Mouse (Mus musculus): Measurements from ENCODE around the gene Cnpy2. TPM values are rescaled to one million over a fixed set of nuclear protein-coding genes. Genes with fewer than 3 reads are reported as not detected.
"Not testable (repeated sequence)": the region's sequence is repeated elsewhere in the genome, so short reads cannot be mapped to it uniquely, and the experiment has no call there.

The Cnpy2 gene
- total RNA-seq (2012; rRNA removed), result 218 and 257 TPM in 2 replicates

- DNase-seq (ENCODE audit: low read depth, low spot score), result peak; percentile 92
- H3K9me3 ChIP-seq (ENCODE audit: control insufficient read depth, insufficient read depth, low read depth, low read length), result no peaks in the 10 kb centered on the region
- H3K4me1 ChIP-seq (ENCODE audit: control insufficient read depth in 2 of 2, insufficient read depth in 2 of 2, low read length in 2 of 2, poor library complexity in 1 of 2), result peaks cover 3% of the 10 kb centered on the region in 2 experiments; a peak in 1 of 4 replicates
- H3K27ac ChIP-seq (ENCODE audit: insufficient read depth, low read depth, low read length, poor library complexity, severe bottlenecking), result peak within 1 kb of the TSS; percentile 65
- in situ Hi-C loops (cut with MboI; ENCODE audit: low sequenced_read_pairs in 2 of 2, unreplicated experiment in 2 of 2), result no loop called here
- H3K4me3 ChIP-seq (ENCODE audit: insufficient read depth in 1 of 2, low read depth in 1 of 2, low read length in 2 of 2, poor library complexity in 1 of 2, severe bottlenecking in 1 of 2), result peak within 1 kb of the TSS; percentile 82 to 86
- 0 out of 2 replicates have a peak, but pooled peaks have one; percentile 56 for TF ChIP-seq ZNF384 (IDR thresholded peaks at IDR 0.05; ENCODE audit: low read depth, low read length)
- peak; percentile 81 for TF ChIP-seq HCFC1 (IDR thresholded peaks at IDR 0.05; ENCODE audit: borderline replicate concordance, insufficient read depth, low read length)
- TF ChIP-seq CHD2 (IDR thresholded peaks at IDR 0.05; ENCODE audit: low read depth, low read length), result peak; percentile 92
- no peak for TF ChIP-seq MAFK (IDR thresholded peaks at IDR 0.05; ENCODE audit: insufficient read depth, low read depth, low read length)
- H3K36me3 ChIP-seq (ENCODE audit: control insufficient read depth, insufficient read depth, low read length, poor library complexity, severe bottlenecking), result peaks cover 27% of the 10 kb centered on the region
- H3K9ac ChIP-seq (ENCODE audit: insufficient read depth, low read depth, low read length, poor library complexity, severe bottlenecking), result peak within 1 kb of the TSS; percentile 89
Measured at GRCm38 (mm10) chr10:128322141-128323108, at the start of gene Cnpy2. Gene Cnpy2, plus strand, starts transcription at chr10:128322459.

DNA sequence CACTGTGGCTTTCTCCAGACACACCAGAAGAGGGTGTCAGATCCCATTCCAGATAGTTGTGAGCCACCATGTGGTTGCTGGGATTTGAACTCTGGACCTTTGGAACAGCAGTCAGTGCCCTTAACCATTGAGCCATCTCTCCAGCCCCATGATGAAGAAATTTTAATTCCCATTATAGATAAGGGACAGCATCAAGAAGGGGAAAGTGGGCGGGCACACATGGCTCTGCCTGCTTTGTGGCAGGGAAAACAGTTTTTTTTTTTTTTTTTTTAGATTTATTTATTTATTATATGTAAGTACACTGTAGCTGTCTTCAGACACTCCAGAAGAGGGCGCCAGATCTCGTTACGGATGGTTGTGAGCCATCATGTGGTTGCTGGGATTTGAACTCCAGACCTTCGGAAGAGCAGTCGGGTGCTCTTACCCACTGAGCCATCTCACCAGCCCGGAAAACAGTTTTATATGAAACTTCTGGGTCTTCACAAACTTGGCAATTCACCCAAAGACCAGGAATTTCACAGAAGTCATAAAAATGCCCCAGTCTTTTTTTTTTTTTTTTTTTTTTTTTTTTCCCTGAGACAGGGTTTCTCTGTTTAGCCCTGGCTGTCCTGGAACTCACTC lies 49.3 kb upstream of the Cnpy2 start:
- DNase-seq (ENCODE audit: low read depth, low spot score); H3K36me3 ChIP-seq (ENCODE audit: control insufficient read depth, insufficient read depth, low read length, poor library complexity, severe bottlenecking); in situ Hi-C loops (cut with MboI; ENCODE audit: low sequenced_read_pairs in 2 of 2, unreplicated experiment in 2 of 2); H3K9ac ChIP-seq (ENCODE audit: insufficient read depth, low read depth, low read length, poor library complexity, severe bottlenecking); H3K4me1 ChIP-seq (ENCODE audit: control insufficient read depth in 2 of 2, insufficient read depth in 2 of 2, low read length in 2 of 2, poor library complexity in 1 of 2); H3K27ac ChIP-seq (ENCODE audit: insufficient read depth, low read depth, low read length, poor library complexity, severe bottlenecking); H3K9me3 ChIP-seq (ENCODE audit: control insufficient read depth, insufficient read depth, low read depth, low read length); H3K4me3 ChIP-seq (ENCODE audit: insufficient read depth in 1 of 2, low read depth in 1 of 2, low read length in 2 of 2, poor library complexity in 1 of 2, severe bottlenecking in 1 of 2): not testable (repeated sequence)
- TF ChIP-seq ZNF384 (IDR thresholded peaks at IDR 0.05; ENCODE audit: low read depth, low read length), result peak; percentile 92

- DNase-seq (ENCODE audit: low read depth, low spot score); in situ Hi-C loops (cut with MboI; ENCODE audit: low sequenced_read_pairs in 2 of 2, unreplicated experiment in 2 of 2); H3K9me3 ChIP-seq (ENCODE audit: control insufficient read depth, insufficient read depth, low read depth, low read length); H3K27ac ChIP-seq (ENCODE audit: insufficient read depth, low read depth, low read length, poor library complexity, severe bottlenecking); H3K9ac ChIP-seq (ENCODE audit: insufficient read depth, low read depth, low read length, poor library complexity, severe bottlenecking); H3K4me3 ChIP-seq (ENCODE audit: insufficient read depth in 1 of 2, low read depth in 1 of 2, low read length in 2 of 2, poor library complexity in 1 of 2, severe bottlenecking in 1 of 2); H3K4me1 ChIP-seq (ENCODE audit: control insufficient read depth in 2 of 2, insufficient read depth in 2 of 2, low read length in 2 of 2, poor library complexity in 1 of 2): not testable (repeated sequence)
- H3K36me3 ChIP-seq (ENCODE audit: control insufficient read depth, insufficient read depth, low read length, poor library complexity, severe bottlenecking), result peaks cover 17% of the 10 kb centered on the region
Measured at GRCm38 (mm10) chr10:128275374-128275773, 46.9 kb upstream of the Cnpy2 start.

DNA sequence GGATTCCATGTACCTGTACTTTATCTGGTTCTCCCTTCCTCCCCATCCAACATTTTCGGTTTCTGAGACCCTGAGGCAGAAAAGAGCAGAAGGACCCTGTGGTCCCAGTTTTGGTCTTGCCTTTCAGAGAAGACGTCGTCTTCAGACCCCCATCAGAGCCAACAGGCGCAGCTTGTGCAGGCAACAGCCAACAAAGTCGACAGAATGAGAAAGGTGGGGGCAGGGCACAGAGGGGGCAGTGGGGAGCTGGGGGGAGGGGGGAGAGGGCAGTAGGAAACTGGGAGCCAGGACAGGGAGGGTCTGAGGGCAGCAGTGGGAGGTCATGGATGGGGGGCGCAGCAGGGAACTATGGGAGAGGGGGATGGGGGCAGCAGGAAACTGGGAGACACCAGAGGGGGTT lies 44.1 kb upstream of the Cnpy2 start:
- H3K4me3 ChIP-seq (ENCODE audit: insufficient read depth in 1 of 2, low read depth in 1 of 2, low read length in 2 of 2, poor library complexity in 1 of 2, severe bottlenecking in 1 of 2), result no peak overlapping the region
- DNase-seq (ENCODE audit: low read depth, low spot score), result no peak
- no peaks in the 10 kb centered on the region for H3K9me3 ChIP-seq (ENCODE audit: control insufficient read depth, insufficient read depth, low read depth, low read length)
- H3K27ac ChIP-seq (ENCODE audit: insufficient read depth, low read depth, low read length, poor library complexity, severe bottlenecking), result no peak overlapping the region
- TF ChIP-seq ZNF384 (IDR thresholded peaks at IDR 0.05; ENCODE audit: low read depth, low read length) (no peak), CHD2 (IDR thresholded peaks at IDR 0.05; ENCODE audit: low read depth, low read length) (no peak), ZC3H11A (IDR thresholded peaks at IDR 0.05; ENCODE audit: borderline replicate concordance, low read depth, low read length) (no peak), MAFK (IDR thresholded peaks at IDR 0.05; ENCODE audit: insufficient read depth, low read depth, low read length) (no peak), HCFC1 (IDR thresholded peaks at IDR 0.05; ENCODE audit: borderline replicate concordance, insufficient read depth, low read length) (no peak)
- H3K9ac ChIP-seq (ENCODE audit: insufficient read depth, low read depth, low read length, poor library complexity, severe bottlenecking), result no peak overlapping the region
- in situ Hi-C loops (cut with MboI; ENCODE audit: low sequenced_read_pairs in 2 of 2, unreplicated experiment in 2 of 2), result no loop called here
- peaks cover 25% of the 10 kb centered on the region for H3K36me3 ChIP-seq (ENCODE audit: control insufficient read depth, insufficient read depth, low read length, poor library complexity, severe bottlenecking)
- H3K4me1 ChIP-seq (ENCODE audit: control insufficient read depth in 2 of 2, insufficient read depth in 2 of 2, low read length in 2 of 2, poor library complexity in 1 of 2), result peaks cover 0 to 5% of the 10 kb centered on the region in 2 experiments; a peak in 1 of 4 replicates

Data from ES-E14 (cell line).